Mouse (Mus musculus) MEL (cell line): ENCODE results near the gene Sertad1.

ENCODE experiments used
- CTCF ChIP-seq, 3 experiments: IDR thresholded peaks in 2 of 3; conservative IDR thresholded peaks in 1 of 3; 2 replicates each; pipeline ENCODE4 v1.5.1; 2011 to 2012; ENCODE audit warnings: low read length in 3 of 3, low read depth in 2 of 3, mild to moderate bottlenecking in 2 of 3, improper control_type of control experiment in 1 of 3, inconsistent platforms in 1 of 3, mixed read lengths in 1 of 3, moderate library complexity in 1 of 3; ENCODE audit not compliant: control insufficient read depth in 1 of 3, insufficient read depth in 1 of 3, poor library complexity in 1 of 3, severe bottlenecking in 1 of 3
- KAT2A ChIP-seq: conservative IDR thresholded peaks from 2 replicates; pipeline ENCODE4 v1.6.1; 2012; ENCODE audit warnings: low read depth, low read length, improper control_type of control experiment, inconsistent platforms
- MYC ChIP-seq: IDR thresholded peaks from 2 replicates; pipeline ENCODE4 v1.6.1; 2011; ENCODE audit warnings: low read depth, mild to moderate bottlenecking, low read length, improper control_type of control experiment, moderate library complexity
- POLR2AphosphoS5 ChIP-seq: IDR thresholded peaks from 2 replicates; pipeline ENCODE4 v1.6.1; 2012; ENCODE audit warnings: low read depth, borderline replicate concordance, mild to moderate bottlenecking, inconsistent platforms, low read length, moderate library complexity, mixed read lengths
- SIN3A ChIP-seq: IDR thresholded peaks from 2 replicates; pipeline ENCODE4 v1.6.1; 2012; ENCODE audit warnings: low read length, improper control_type of control experiment, inconsistent platforms
- ZKSCAN1 ChIP-seq: IDR thresholded peaks from 2 replicates; pipeline ENCODE4 v1.6.1; 2012; ENCODE audit warnings: low read depth, mild to moderate bottlenecking, inconsistent platforms, low read length, improper control_type of control experiment, moderate library complexity
- ZMIZ1 ChIP-seq: IDR thresholded peaks from 2 replicates; pipeline ENCODE4 v1.6.1; 2012; ENCODE audit warnings: low read depth, mild to moderate bottlenecking, inconsistent platforms, low read length, improper control_type of control experiment, moderate library complexity
- ZNF384 ChIP-seq: IDR thresholded peaks from 2 replicates; pipeline ENCODE4 v1.6.1; 2012; ENCODE audit warnings: low read depth, mild to moderate bottlenecking, inconsistent platforms, low read length, improper control_type of control experiment

DNA sequence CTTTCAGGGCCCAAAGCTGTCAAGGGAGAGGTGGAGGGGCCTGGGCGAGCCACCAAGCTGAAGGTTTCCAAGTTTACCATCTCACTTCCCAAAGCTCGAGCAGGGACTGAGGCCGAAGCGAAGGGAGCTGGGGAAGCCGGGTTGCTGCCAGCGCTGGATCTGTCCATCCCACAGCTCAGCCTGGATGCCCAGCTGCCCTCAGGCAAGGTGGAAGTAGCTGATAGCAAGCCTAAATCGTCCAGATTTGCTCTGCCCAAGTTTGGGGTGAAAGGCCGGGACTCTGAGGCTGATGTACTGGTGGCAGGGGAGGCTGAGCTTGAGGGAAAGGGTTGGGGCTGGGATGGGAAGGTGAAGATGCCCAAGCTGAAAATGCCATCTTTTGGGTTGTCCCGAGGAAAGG is 31.6 kb downstream of the Sertad1 start:
- TF ChIP-seq ZKSCAN1 (no peak), KAT2A (no peak), CTCF (IDR thresholded peaks at IDR 0.05 in 2 of 3, conservative IDR thresholded peaks at IDR 0.05 in 1 of 3; ENCODE audit: control insufficient read depth in 1 of 3, insufficient read depth in 1 of 3, low read depth in 2 of 3, low read length in 3 of 3, poor library complexity in 1 of 3, severe bottlenecking in 1 of 3) (no peak), ZNF384 (no peak), SIN3A (no peak), POLR2AphosphoS5 (no peak), ZMIZ1 (no peak), MYC (no peak)
